Mouse (Mus musculus) stomach, embryonic 15.5 days (tissue): ENCODE data around the gene Gcm1. TPM values are rescaled to one million over a fixed set of nuclear protein-coding genes. Genes with fewer than 3 reads are reported as not detected.

Experiments
- ATAC-seq: fragments of 200-750 bp; cut with Nextera tagmentation; 2 replicates; pipeline ENCODE4 v1.8.0; 2017; ENCODE audit warnings: low read depth, moderate number of reproducible peaks, moderate TSS enrichment; ENCODE audit not compliant: insufficient read depth, low FRiP score
- H3K27ac ChIP-seq: fragments of 300-500 bp; sonication (generic); 2 replicates; pipeline ENCODE4 v1.5.1; 2015; ENCODE audit warnings: mild to moderate bottlenecking, inconsistent platforms
- H3K27me3 ChIP-seq: fragments of 300-500 bp; sonication (generic); replicated peaks from 2 replicates; pipeline ENCODE4 v1.6.1; 2015; ENCODE audit warnings: inconsistent platforms
- H3K36me3 ChIP-seq: fragments of 300-500 bp; sonication (generic); 2 replicates; pipeline ENCODE4 v1.6.1; 2015; ENCODE audit warnings: inconsistent platforms
- H3K4me1 ChIP-seq: fragments of 300-500 bp; sonication (generic); 2 replicates; pipeline ENCODE4 v1.6.1; 2015; ENCODE audit warnings: inconsistent platforms
- H3K4me2 ChIP-seq: fragments of 300-500 bp; sonication (generic); 2 replicates; pipeline ENCODE4 v1.6.1; 2015; ENCODE audit warnings: mild to moderate bottlenecking, inconsistent platforms
- H3K4me3 ChIP-seq: fragments of 300-500 bp; sonication (generic); replicated peaks from 2 replicates; pipeline ENCODE4 v1.5.1; 2015; ENCODE audit warnings: inconsistent platforms
- H3K9ac ChIP-seq: fragments of 300-500 bp; sonication (generic); 2 replicates; pipeline ENCODE4 v1.6.1; 2015; ENCODE audit warnings: inconsistent platforms
- H3K9me3 ChIP-seq: fragments of 300-500 bp; sonication (generic); 2 replicates; pipeline ENCODE4 v1.6.1; 2016; ENCODE audit warnings: inconsistent platforms
- WGBS: fragments of 180-500 bp; shearing (Covaris S2); methylation state at CpG from one replicate; pipeline ENCODE4 v1.1.7; 2015; 5-methylcytosine and 5-hydroxymethylcytosine counted together
- polyA plus RNA-seq: library from polyadenylated mRNA; unstranded; fragments of >200 nt; fragmentation: Nextera tagmentation; extraction: Ambion mirVana; gene quantifications from 2 replicates; pipeline ENCODE4 v1.2.1, GENCODE M21; 2015

Gene Gcm1
- polyA plus RNA-seq, 1 experiment from 2014 or later: not detected

DNA sequence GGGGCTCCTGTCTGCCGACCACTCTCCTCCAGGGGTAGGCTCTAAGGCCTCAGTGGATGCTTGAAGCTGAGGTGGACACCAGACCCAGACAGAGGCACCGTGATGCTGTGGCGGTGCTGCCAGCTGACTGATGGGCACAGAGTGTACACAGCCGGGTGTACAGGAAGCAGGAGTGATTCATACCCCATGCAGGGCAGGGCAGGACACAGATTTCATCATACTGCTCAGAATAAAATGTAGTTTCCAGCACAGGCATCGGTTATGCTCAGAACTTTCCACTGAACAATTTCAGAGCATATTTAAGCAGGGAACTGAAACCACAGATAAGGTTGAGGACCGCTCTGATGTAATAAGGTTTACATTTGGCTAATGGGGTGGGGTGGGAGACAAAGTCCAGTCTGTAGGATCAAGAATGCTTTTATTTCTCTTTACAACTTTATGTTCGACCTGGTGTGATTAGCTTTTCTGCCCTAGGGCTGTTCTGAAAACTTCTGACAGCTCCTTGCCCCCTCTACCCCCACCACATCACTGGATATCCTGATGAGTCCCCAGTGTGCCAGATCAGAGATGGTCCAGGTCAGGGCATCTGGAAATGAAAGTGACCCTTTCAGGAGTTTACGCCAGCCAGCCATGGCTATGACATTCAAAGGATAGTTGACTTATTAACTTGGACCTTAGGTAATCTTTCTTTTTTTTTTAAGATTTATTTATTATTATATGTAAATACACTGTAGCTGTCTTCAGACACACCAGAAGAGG lies 29.4 kb upstream of the Gcm1 start:
- no peaks in the 10 kb centered on the region for H3K9me3 ChIP-seq
- H3K27me3 ChIP-seq: no peaks in the 10 kb centered on the region
- H3K36me3 ChIP-seq: no peaks in the 10 kb centered on the region
- peaks cover 13% of the 10 kb centered on the region for H3K4me1 ChIP-seq
- peak overlapping the region; percentile 23; the same call in 1 of the 2 replicates for H3K4me2 ChIP-seq
- no peak overlapping the region for H3K9ac ChIP-seq
- peak overlapping the region; percentile 75 for H3K27ac ChIP-seq
- peak; percentile 84 for ATAC-seq
- WGBS: 48% methylated on average over 8 of the region's 8 CpGs
- H3K4me3 ChIP-seq: no peak overlapping the region

DNA sequence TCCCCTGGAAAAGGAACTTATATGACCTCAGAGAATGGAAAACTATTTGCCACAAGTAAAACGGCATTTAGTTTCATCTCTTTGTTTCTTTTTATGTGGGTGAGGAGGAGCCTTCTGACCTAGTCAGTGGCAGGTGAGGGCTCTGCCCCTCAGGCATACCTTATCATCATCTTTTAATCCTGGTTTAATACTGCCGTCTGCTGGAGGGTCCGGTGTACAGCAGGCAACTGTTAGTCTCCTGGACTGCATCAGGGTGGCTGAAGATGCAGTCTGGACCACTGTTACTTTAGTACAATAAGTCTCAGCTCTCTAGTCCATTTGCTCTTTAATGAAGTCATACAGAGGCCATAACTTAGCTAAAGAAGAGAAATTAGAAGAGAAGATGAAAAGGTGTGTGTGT lies 26.9 kb upstream of the Gcm1 start:
- H3K4me3 ChIP-seq: no peak overlapping the region
- no peaks in the 10 kb centered on the region for H3K9me3 ChIP-seq
- 9% methylated on average over 3 of the region's 3 CpGs for WGBS
- ATAC-seq: no peak
- no peak overlapping the region for H3K27ac ChIP-seq
- H3K4me1 ChIP-seq: peaks cover 13% of the 10 kb centered on the region
- no peaks in the 10 kb centered on the region for H3K36me3 ChIP-seq
- H3K9ac ChIP-seq: no peak overlapping the region
- no peaks in the 10 kb centered on the region for H3K27me3 ChIP-seq
- H3K4me2 ChIP-seq: no peak overlapping the region

DNA sequence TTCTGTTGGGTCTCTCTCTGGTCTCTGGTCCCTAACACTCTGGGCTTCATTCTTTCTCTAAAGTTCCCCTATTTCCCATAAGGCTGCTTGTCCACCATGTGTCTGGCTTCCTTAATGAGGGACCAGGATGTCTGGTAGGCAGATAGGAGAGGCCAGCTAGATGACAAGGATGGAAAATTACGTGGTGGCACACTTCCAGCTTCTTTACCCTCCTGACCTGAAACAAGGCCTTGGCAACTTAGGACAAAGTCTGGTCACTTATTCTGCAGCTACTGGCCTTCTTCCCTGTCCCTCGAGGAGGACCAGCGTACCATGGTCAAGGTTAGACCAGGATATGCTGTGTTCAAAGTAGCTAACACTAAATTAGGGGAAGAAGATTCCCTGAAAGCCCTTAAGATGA lies 24.6 kb upstream of the Gcm1 start:
- no peak overlapping the region for H3K4me3 ChIP-seq
- no peak for ATAC-seq
- H3K4me1 ChIP-seq: peaks cover 1% of the 10 kb centered on the region; the same call in 1 of the 2 replicates
- no peak overlapping the region for H3K27ac ChIP-seq
- no peaks in the 10 kb centered on the region for H3K9me3 ChIP-seq
- H3K36me3 ChIP-seq: no peaks in the 10 kb centered on the region
- H3K4me2 ChIP-seq: no peak overlapping the region
- WGBS: 69% methylated on average over 3 of the region's 3 CpGs
- H3K27me3 ChIP-seq: no peaks in the 10 kb centered on the region
- no peak overlapping the region for H3K9ac ChIP-seq

DNA sequence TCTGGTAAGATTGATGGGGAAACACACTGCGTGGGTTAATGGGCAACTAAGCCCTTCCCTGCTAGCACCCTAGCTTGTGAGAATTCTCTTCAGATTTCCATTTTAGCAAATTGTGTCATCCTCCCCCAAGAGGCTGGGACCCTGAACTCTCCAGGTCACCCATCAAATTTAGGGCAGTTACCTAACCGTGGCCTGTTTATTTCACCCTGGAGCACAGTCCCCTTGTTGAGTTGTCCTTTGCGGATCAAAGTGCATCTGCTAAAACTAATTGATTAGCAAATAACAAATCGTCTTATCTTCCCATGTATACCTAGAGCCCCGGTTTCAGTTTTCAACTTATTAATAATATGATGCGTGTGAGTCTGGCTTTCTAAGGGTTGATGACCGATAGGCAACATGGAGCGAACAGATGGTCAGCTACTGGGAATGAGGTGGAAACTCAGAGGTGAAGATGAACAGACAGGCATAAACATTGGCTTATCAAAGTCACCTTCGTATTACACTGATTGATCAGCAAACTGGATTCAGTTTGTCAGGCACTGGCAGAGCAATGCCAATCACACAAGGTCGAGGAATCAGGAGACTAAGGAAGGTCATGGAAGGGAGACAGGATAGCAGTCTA lies 20.8 kb upstream of the Gcm1 start:
- no peaks in the 10 kb centered on the region for H3K36me3 ChIP-seq
- H3K4me1 ChIP-seq: no peaks in the 10 kb centered on the region
- WGBS: 81% methylated on average over 10 of the region's 10 CpGs
- no peaks in the 10 kb centered on the region for H3K9me3 ChIP-seq
- ATAC-seq: no peak
- no peak overlapping the region for H3K27ac ChIP-seq
- H3K4me3 ChIP-seq: no peak overlapping the region
- H3K4me2 ChIP-seq: no peak overlapping the region
- H3K27me3 ChIP-seq: no peaks in the 10 kb centered on the region
- H3K9ac ChIP-seq: no peak overlapping the region

GRCm38 (mm10) chr9:78032930-78033329 lies 18.8 kb upstream of the Gcm1 start:
- 67% methylated on average over 4 of the region's 4 CpGs for WGBS
- H3K27me3 ChIP-seq: no peaks in the 10 kb centered on the region
- no peak for ATAC-seq
- H3K4me1 ChIP-seq: no peaks in the 10 kb centered on the region
- H3K9ac ChIP-seq: no peak overlapping the region
- H3K9me3 ChIP-seq: no peaks in the 10 kb centered on the region
- no peak overlapping the region for H3K4me2 ChIP-seq
- H3K4me3 ChIP-seq: no peak overlapping the region
- no peaks in the 10 kb centered on the region for H3K36me3 ChIP-seq
- H3K27ac ChIP-seq: no peak overlapping the region

DNA sequence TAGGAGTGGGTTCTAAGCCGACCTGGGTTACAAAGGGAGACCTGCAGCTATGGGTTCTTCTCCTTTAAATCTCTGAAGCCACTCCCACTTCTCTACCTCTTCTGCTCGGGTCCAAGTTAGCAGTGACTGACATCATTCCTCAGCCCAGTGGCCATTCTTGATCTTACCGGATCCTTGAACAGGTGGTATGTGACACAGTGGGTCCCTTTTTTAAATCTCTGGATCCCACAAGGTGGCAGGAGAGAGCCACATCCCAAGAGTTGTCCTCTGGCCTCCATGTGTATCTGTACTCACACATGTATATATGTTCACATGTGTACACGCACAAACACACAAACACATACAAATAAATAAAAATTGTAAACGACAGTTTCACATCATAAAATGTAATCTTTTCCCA lies 16.4 kb upstream of the Gcm1 start:
- no peaks in the 10 kb centered on the region for H3K4me1 ChIP-seq
- no peak overlapping the region for H3K4me2 ChIP-seq
- H3K4me3 ChIP-seq: no peak overlapping the region
- H3K9ac ChIP-seq: no peak overlapping the region
- no peak overlapping the region for H3K27ac ChIP-seq
- no peaks in the 10 kb centered on the region for H3K9me3 ChIP-seq
- ATAC-seq: no peak
- H3K36me3 ChIP-seq: no peaks in the 10 kb centered on the region
- WGBS: 79% methylated on average over 5 of the region's 5 CpGs
- no peaks in the 10 kb centered on the region for H3K27me3 ChIP-seq

- H3K9ac ChIP-seq: no peak overlapping the region
- H3K36me3 ChIP-seq: no peaks in the 10 kb centered on the region
- H3K4me1 ChIP-seq: no peaks in the 10 kb centered on the region
- no peaks in the 10 kb centered on the region for H3K27me3 ChIP-seq
- no peak for ATAC-seq
- WGBS: 83% methylated on average over 8 of the region's 8 CpGs
- no peak overlapping the region for H3K4me2 ChIP-seq
- no peaks in the 10 kb centered on the region for H3K9me3 ChIP-seq
- H3K27ac ChIP-seq: no peak overlapping the region
- H3K4me3 ChIP-seq: no peak overlapping the region
These were observed 15.9 kb upstream of the Gcm1 start for GRCm38 (mm10) chr9:78035831-78036230.

GRCm38 (mm10) chr9:78038755-78039489 lies 12.8 kb upstream of the Gcm1 start:
- no peak overlapping the region for H3K4me3 ChIP-seq
- H3K4me2 ChIP-seq: no peak overlapping the region
- no peaks in the 10 kb centered on the region for H3K9me3 ChIP-seq
- 33% methylated on average over 18 of the region's 18 CpGs for WGBS
- no peak overlapping the region for H3K27ac ChIP-seq
- no peaks in the 10 kb centered on the region for H3K4me1 ChIP-seq
- H3K36me3 ChIP-seq: no peaks in the 10 kb centered on the region
- no peaks in the 10 kb centered on the region for H3K27me3 ChIP-seq
- H3K9ac ChIP-seq: no peak overlapping the region
- no peak for ATAC-seq

DNA sequence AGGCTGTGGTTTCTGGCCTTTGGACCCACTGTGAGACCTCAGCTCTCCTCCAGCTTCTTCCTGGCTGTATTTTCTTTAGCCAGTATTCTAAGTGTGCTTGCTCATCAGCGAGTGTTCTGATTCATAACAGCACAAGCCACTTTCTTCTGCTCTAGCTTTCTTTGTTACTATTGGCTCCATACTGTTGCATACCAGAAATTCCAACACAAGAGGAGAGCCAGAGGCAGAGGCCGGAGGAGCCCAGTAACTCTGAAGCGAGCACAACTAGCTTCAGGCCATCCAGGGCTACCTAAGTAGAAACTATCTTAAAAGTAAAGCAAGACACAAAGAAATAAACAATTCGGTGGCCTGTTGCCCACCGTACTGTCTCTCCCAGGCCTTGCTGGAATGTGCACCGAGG lies 6.6 kb upstream of the Gcm1 start:
- no peak for ATAC-seq
- no peak overlapping the region for H3K4me2 ChIP-seq
- WGBS: 41% methylated on average over 6 of the region's 6 CpGs
- no peaks in the 10 kb centered on the region for H3K36me3 ChIP-seq
- peaks cover 4% of the 10 kb centered on the region; the same call in 1 of the 2 replicates for H3K4me1 ChIP-seq
- no peak overlapping the region for H3K4me3 ChIP-seq
- no peaks in the 10 kb centered on the region for H3K9me3 ChIP-seq
- H3K27ac ChIP-seq: peak overlapping the region; percentile 48; the same call in 1 of the 2 replicates
- no peaks in the 10 kb centered on the region for H3K27me3 ChIP-seq
- H3K9ac ChIP-seq: no peak overlapping the region

DNA sequence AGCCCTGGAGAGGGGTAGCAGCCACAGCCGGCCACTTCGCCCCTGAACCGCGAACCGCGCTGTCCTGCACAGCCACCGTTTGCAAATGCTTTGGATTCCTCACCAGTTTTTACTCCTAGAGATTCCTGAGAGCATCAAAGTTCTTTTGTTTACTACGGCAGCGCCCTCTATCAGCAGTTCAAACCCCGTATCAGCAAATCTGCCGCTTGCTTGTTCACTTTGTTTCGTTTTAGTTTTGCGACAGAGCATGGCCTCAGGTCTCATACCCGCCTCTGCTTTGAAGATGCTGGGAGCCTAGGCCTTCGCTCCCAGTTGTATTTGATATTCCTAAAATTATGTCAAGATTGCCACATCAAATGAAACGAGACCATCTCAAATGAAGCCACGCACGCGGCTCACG lies 5.0 kb upstream of the Gcm1 start:
- ATAC-seq: no peak
- no peaks in the 10 kb centered on the region for H3K36me3 ChIP-seq
- H3K9ac ChIP-seq: no peak overlapping the region
- H3K4me3 ChIP-seq: peak overlapping the region; percentile 15; the same call in 1 of the 2 replicates
- WGBS: 47% methylated on average over 20 of the region's 20 CpGs
- H3K4me1 ChIP-seq: peaks cover 4% of the 10 kb centered on the region; the same call in 1 of the 2 replicates
- no peaks in the 10 kb centered on the region for H3K9me3 ChIP-seq
- H3K27me3 ChIP-seq: no peaks in the 10 kb centered on the region
- H3K27ac ChIP-seq: no peak overlapping the region
- H3K4me2 ChIP-seq: peak overlapping the region; percentile 33; the same call in 1 of the 2 replicates

GRCm38 (mm10) chr9:78050452-78050970 lies 1.2 kb upstream of the Gcm1 start:
- Histone ChIP-seq H3K36me3 (no peaks in the 10 kb centered on the region), H3K27me3 (no peaks in the 10 kb centered on the region), H3K4me1 (no peaks in the 10 kb centered on the region; the same call in 1 of the 2 replicates), H3K9me3 (no peaks in the 10 kb centered on the region), H3K27ac (no peak overlapping the region), H3K4me3 (no peak overlapping the region), H3K4me2 (no peak overlapping the region), H3K9ac (no peak overlapping the region)
- WGBS: 51% methylated on average over 5 of the region's 5 CpGs
- no peak for ATAC-seq

DNA sequence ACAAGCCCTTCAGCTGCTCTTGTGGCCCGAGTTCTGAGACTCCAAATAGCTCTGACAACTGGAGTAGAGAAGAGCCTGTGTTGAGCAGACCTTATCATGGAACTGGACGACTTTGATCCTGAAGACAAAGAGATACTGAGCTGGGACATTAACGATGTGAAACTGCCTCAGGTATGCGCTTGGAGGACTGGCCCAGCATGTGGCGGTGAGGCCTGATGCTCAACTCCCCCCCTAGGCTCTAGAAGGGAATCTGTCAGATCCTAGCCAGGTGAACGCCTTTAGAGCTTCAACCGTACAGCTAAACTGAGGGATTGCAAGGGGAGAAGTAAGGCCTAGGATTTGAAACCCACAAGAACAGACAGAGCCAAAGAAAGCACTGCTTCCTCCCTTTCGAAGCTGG lies 2.1 kb downstream of the Gcm1 start:
- Histone ChIP-seq H3K36me3 (no peaks in the 10 kb centered on the region), H3K4me1 (no peaks in the 10 kb centered on the region), H3K27ac (no peak overlapping the region), H3K4me2 (no peak overlapping the region), H3K9ac (no peak overlapping the region), H3K4me3 (no peak overlapping the region), H3K9me3 (no peaks in the 10 kb centered on the region), H3K27me3 (no peaks in the 10 kb centered on the region)
- no peak for ATAC-seq
- 73% methylated on average over 8 of the region's 8 CpGs for WGBS
